Mouse (Mus musculus) midbrain, embryonic 13.5 days (tissue): Measurements from ENCODE around the gene Afmid. TPM values are rescaled to one million over a fixed set of nuclear protein-coding genes. Genes with fewer than 3 reads are reported as not detected.
"Not testable (repeated sequence)": the region's sequence is repeated elsewhere in the genome, so short reads cannot be mapped to it uniquely, and the experiment has no call there.

Experiments
- ATAC-seq: fragments of 200-750 bp; cut with Nextera tagmentation; 2 replicates; pipeline ENCODE4 v1.8.0; 2017; ENCODE audit warnings: mild to moderate bottlenecking, moderate TSS enrichment, moderate library complexity
- H3K27ac ChIP-seq: fragments of 300-500 bp; sonication (generic); 2 replicates; pipeline ENCODE4 v1.5.1; 2015; ENCODE audit warnings: inconsistent platforms, mild to moderate bottlenecking, moderate library complexity
- H3K27me3 ChIP-seq: fragments of 300-500 bp; sonication (generic); 2 replicates; pipeline ENCODE4 v1.6.1; 2015; ENCODE audit warnings: mild to moderate bottlenecking, inconsistent platforms
- H3K36me3 ChIP-seq: fragments of 300-500 bp; sonication (generic); 2 replicates; pipeline ENCODE4 v1.6.1; 2015; ENCODE audit warnings: mild to moderate bottlenecking, inconsistent platforms
- H3K4me1 ChIP-seq: fragments of 300-500 bp; sonication (generic); replicated peaks from 2 replicates; pipeline ENCODE4 v1.6.1; 2015; ENCODE audit warnings: inconsistent platforms
- H3K4me2 ChIP-seq: fragments of 300-500 bp; sonication (generic); replicated peaks from 2 replicates; pipeline ENCODE4 v1.6.1; 2015; ENCODE audit warnings: moderate library complexity, mild to moderate bottlenecking, inconsistent platforms
- H3K4me3 ChIP-seq: fragments of 300-500 bp; sonication (generic); replicated peaks from 2 replicates; pipeline ENCODE4 v1.5.1; 2015; ENCODE audit warnings: mild to moderate bottlenecking, inconsistent platforms
- H3K9ac ChIP-seq: fragments of 300-500 bp; sonication (generic); replicated peaks from 2 replicates; pipeline ENCODE4 v1.6.1; 2015; ENCODE audit warnings: mild to moderate bottlenecking, inconsistent platforms
- H3K9me3 ChIP-seq: fragments of 300-500 bp; sonication (generic); 2 replicates; pipeline ENCODE4 v1.6.1; 2016; ENCODE audit warnings: mild to moderate bottlenecking, inconsistent platforms
- WGBS: fragments of 180-500 bp; shearing (Covaris S2); methylation state at CpG from one replicate; pipeline ENCODE4 v1.1.7; 2015; 5-methylcytosine and 5-hydroxymethylcytosine counted together
- polyA plus RNA-seq: library from polyadenylated mRNA; unstranded; fragments of >200 nt; fragmentation: Nextera tagmentation; extraction: Ambion mirVana; gene quantifications from 2 replicates; pipeline ENCODE4 v1.2.1, GENCODE M21; 2015

Afmid gene
- polyA plus RNA-seq, 1 experiment from 2014 or later = 4.1 TPM

DNA sequence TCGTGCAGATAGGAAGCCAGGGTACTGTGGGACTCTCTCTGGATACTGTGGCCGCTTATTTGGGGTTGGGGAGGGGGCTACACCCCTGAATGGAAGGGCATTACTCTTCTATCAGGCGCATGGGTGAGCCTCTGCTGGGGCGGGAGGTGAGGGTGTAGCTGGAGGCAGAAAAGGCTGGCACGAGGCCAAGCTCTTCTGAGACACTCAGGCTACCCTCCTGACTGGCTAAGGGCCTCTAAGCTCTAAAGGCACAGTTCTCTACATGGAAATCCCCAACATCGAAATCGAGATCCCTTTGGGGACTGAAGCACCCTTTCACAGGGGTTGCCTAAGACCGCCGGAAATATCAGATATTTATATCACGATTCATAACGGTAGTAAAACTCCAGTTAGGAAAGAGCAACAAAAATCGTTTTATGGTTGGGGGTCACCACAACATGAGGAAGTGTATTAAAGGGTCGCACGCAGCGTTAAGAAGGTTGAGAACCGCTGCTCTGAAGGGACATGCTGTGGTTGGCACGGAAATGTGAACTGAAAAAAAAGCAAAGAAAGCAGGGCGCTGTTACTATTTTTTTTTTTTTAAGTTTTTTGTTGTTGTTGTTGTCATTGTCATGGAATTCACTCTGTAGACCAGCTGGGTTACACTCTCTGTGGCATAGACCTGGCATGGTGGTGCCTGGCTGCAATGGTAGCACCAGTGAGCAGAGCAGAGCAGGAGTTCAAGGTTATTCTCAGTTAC lies 2.6 kb downstream of the Afmid start:
- no peak overlapping the region for H3K4me3 ChIP-seq
- 83% methylated on average over 18 of the region's 18 CpGs for WGBS
- H3K27ac ChIP-seq = peak overlapping the region; percentile 39; the same call in 1 of the 2 replicates
- H3K9ac ChIP-seq = 0 out of 2 replicates have a peak overlapping the region, but pooled peaks have one; percentile 16
- peaks cover 62% of the 10 kb centered on the region for H3K4me1 ChIP-seq
- ATAC-seq = no peak
- H3K4me2 ChIP-seq = no peak overlapping the region
- no peaks in the 10 kb centered on the region for H3K27me3 ChIP-seq
- no peaks in the 10 kb centered on the region for H3K9me3 ChIP-seq
- H3K36me3 ChIP-seq = no peaks in the 10 kb centered on the region

DNA sequence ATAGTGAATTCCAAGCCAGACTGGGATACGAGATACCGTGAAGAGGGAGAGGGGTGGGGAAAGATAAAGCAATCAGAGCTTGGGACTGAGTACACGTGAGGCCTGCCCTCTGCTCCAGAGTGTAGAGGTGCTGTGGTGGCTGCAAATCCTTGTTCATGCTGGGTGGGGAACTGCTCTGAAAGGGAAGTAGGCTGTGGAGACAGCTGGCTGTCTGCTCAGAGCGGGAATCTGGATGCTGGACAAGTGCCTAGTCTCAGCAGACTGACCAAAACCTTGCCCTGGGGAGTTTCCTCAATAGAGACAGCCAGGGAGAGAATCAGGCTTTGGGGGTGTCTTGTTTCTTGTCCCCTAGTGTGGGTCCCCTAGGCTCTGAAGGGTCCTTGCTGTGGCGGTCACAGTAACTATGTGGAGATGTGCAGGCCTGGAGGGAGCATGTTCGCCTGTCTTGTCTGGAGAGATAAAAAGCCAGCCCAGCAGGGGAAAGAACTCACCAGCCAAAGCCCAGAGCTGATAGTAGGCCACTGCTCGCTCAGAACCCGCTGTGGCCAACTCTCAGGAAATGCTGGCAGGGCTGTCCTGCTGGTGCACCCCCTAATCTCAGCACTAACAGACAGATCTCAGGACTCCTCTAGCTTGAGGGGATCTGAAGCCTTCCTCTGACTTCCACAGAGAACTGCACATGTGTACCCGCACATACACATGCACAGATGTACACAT lies 3.3 kb downstream of the Afmid start:
- Histone ChIP-seq H3K36me3 (no peaks in the 10 kb centered on the region), H3K27me3 (no peaks in the 10 kb centered on the region), H3K4me2 (no peak overlapping the region), H3K4me3 (no peak overlapping the region), H3K9me3 (no peaks in the 10 kb centered on the region), H3K4me1 (peaks cover 60% of the 10 kb centered on the region), H3K9ac (no peak overlapping the region), H3K27ac (peak overlapping the region; percentile 39; the same call in 1 of the 2 replicates)
- 50% methylated on average over 9 of the region's 9 CpGs for WGBS
- ATAC-seq = no peak

GRCm38 (mm10) chr11:117829671-117830215 lies 4.0 kb downstream of the Afmid start:
- no peak overlapping the region for H3K4me3 ChIP-seq
- H3K4me1 ChIP-seq = peaks cover 54% of the 10 kb centered on the region
- WGBS = 93% methylated on average over 2 of the region's 2 CpGs
- H3K27me3 ChIP-seq = no peaks in the 10 kb centered on the region
- no peak overlapping the region for H3K9ac ChIP-seq
- no peak for ATAC-seq
- H3K9me3 ChIP-seq = no peaks in the 10 kb centered on the region
- H3K36me3 ChIP-seq = no peaks in the 10 kb centered on the region
- H3K4me2 ChIP-seq = no peak overlapping the region
- H3K27ac ChIP-seq = no peak overlapping the region

GRCm38 (mm10) chr11:117830401-117830800 lies 4.7 kb downstream of the Afmid start:
- Histone ChIP-seq H3K27me3 (no peaks in the 10 kb centered on the region), H3K27ac (no peak overlapping the region), H3K36me3 (no peaks in the 10 kb centered on the region), H3K4me3 (no peak overlapping the region), H3K4me2 (no peak overlapping the region), H3K9me3 (no peaks in the 10 kb centered on the region), H3K4me1 (peaks cover 47% of the 10 kb centered on the region), H3K9ac (no peak overlapping the region)
- ATAC-seq = no peak
- 84% methylated on average over 9 of the region's 9 CpGs for WGBS

DNA sequence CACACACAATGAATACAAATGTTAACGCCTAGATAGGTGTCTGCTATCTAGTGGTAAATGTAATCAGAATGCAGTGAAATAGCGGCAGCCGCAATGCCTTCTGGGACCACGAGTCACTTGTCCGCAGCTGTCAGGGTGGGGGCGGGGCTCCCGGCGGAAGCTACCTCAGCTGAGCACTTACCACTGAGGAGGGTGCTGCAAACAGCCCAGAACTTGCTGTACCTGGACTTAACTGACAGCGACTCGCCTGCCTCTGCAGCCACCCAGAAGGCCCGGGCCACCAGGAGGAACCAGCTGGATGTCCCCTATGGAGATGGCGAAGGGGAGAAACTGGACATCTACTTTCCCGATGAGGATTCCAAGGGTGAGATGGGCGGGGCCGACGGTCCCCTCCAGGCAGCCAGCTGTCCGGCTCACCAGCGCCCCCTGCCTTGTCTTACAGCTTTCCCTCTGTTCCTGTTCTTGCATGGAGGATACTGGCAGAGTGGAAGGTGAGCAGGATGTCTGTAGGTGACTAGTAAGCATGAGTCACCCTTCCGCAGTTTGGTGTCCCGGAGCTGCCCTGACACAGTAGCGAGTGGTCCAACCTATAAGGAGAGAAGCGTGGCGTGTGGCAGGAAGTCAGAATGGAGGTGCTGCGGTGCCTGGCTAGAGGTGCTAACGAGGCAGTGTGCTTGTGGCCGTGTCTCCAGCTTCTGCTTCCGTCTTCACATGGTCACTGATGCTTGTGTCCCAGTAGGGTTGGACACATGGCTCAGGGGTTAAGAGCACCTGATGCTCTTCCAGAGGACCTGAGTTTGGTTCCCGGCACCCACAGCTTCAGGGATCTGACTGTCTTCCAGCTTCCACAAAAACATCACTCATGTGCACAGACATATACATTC lies 6.6 kb downstream of the Afmid start:
- peak overlapping the region; percentile 36 for H3K4me3 ChIP-seq
- WGBS = 18% methylated on average over 28 of the region's 28 CpGs
- no peaks in the 10 kb centered on the region for H3K27me3 ChIP-seq
- H3K27ac ChIP-seq = no peak overlapping the region; the same call in 1 of the 2 replicates
- no peaks in the 10 kb centered on the region for H3K9me3 ChIP-seq
- 0 out of 2 replicates have a peak overlapping the region, but pooled peaks have one; percentile 29 for H3K9ac ChIP-seq
- H3K36me3 ChIP-seq = no peaks in the 10 kb centered on the region
- peak; percentile 84 for ATAC-seq
- peak overlapping the region; percentile 56 for H3K4me2 ChIP-seq
- H3K4me1 ChIP-seq = peaks cover 32% of the 10 kb centered on the region

- not testable (repeated sequence) for H3K4me3 ChIP-seq
Measured at GRCm38 (mm10) chr11:117833509-117833908, 7.8 kb downstream of the Afmid start.

DNA sequence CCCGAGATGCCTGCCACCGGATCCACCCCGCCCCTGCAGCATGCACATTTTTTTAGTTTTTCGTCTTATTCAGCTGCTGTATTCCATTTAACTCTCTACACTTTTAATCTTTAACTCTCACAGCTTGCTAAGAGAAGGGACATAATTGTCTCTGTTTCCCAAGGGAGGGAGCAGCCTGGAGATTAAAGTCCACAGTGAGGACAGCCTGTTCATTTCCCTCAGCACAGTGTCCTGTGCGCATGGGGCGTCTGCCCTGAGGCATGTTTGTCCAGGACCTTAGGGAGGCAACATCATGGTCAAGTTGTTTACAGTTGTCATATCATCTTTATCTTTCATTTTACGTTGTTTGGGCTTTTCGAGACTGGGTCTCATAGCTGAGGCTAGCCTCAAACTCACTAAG lies 8.4 kb downstream of the Afmid start:
- H3K4me2 ChIP-seq = no peak overlapping the region
- no peaks in the 10 kb centered on the region for H3K27me3 ChIP-seq
- ATAC-seq = no peak
- no peak overlapping the region for H3K9ac ChIP-seq
- H3K9me3 ChIP-seq = no peaks in the 10 kb centered on the region
- H3K27ac ChIP-seq = no peak overlapping the region
- H3K4me1 ChIP-seq = peaks cover 15% of the 10 kb centered on the region
- no peaks in the 10 kb centered on the region for H3K36me3 ChIP-seq
- WGBS = 94% methylated on average over 8 of the region's 8 CpGs
- no peak overlapping the region for H3K4me3 ChIP-seq

More at GRCm38 (mm10) chr11:117833509-117833908, 7.8 kb downstream of the Afmid start:
- H3K27me3 ChIP-seq, ATAC-seq, H3K9ac ChIP-seq, H3K4me2 ChIP-seq, H3K9me3 ChIP-seq, H3K27ac ChIP-seq, H3K36me3 ChIP-seq: not testable (repeated sequence)
- WGBS = 89% methylated on average over 5 of the region's 6 CpGs
- H3K4me1 ChIP-seq = peaks cover 21% of the 10 kb centered on the region

DNA sequence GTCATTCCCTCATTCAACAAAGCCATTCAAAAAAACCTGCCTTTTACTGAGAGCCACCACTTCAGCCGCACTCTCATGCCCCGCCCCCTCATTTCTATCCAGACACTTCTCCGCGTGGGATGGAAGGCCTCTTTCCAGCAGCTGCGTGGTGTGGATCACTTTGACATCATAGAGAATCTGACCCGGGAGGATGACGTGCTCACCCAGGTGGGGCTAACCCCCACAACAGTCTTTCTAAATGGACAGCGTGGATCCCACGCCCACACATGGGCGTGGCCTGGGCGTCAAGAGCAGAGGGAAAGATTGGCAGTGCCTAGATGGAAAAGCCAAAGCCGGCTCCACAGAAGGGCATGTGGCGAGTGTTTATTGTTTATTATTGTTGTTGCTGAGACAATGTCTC lies 10.6 kb downstream of the Afmid start:
- Histone ChIP-seq H3K27ac (no peak overlapping the region), H3K9me3 (no peaks in the 10 kb centered on the region), H3K4me3 (0 out of 2 replicates have a peak overlapping the region, but pooled peaks have one; percentile 12), H3K4me2 (peak overlapping the region; percentile 38), H3K36me3 (no peaks in the 10 kb centered on the region), H3K4me1 (peaks cover 13% of the 10 kb centered on the region), H3K9ac (no peak overlapping the region), H3K27me3 (no peaks in the 10 kb centered on the region)
- ATAC-seq = no peak
- 26% methylated on average over 13 of the region's 13 CpGs for WGBS

DNA sequence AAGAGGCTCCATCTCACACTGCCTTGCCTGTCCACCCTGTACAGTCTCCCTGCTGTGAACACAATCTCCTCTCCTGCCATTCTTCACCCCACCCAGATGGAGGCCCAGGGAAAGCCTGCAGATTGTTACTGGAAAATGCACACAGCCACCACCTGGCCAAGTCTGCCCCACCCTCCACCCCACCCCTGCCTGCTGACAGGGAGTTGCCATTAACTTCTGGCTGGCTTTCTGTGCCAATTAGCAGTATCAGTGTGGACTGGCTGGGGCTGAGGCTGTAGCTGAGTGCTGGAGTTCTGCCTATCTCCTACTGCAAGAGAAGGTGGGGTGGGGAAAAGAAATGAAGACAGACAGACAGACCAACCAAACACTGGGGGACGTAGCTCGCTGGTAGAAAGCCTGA lies 12.8 kb downstream of the Afmid start:
- Histone ChIP-seq H3K9ac (no peak overlapping the region), H3K36me3 (no peaks in the 10 kb centered on the region), H3K4me2 (no peak overlapping the region), H3K27me3 (no peaks in the 10 kb centered on the region), H3K9me3 (no peaks in the 10 kb centered on the region), H3K4me3 (no peak overlapping the region), H3K4me1 (0 out of 2 replicates have a peak, but pooled peaks cover 2% of the 10 kb centered on the region), H3K27ac (no peak overlapping the region)
- no peak for ATAC-seq
- 85% methylated on average over 2 of the region's 2 CpGs for WGBS

GRCm38 (mm10) chr11:117839021-117839420 lies 13.3 kb downstream of the Afmid start:
- no peak overlapping the region for H3K27ac ChIP-seq
- H3K4me1 ChIP-seq = 0 out of 2 replicates have a peak, but pooled peaks cover 2% of the 10 kb centered on the region
- H3K9ac ChIP-seq = no peak overlapping the region
- H3K36me3 ChIP-seq = no peaks in the 10 kb centered on the region
- H3K27me3 ChIP-seq = no peaks in the 10 kb centered on the region
- 88% methylated on average over 1 of the region's 1 CpGs for WGBS
- H3K4me2 ChIP-seq = no peak overlapping the region
- H3K9me3 ChIP-seq = no peaks in the 10 kb centered on the region
- ATAC-seq = no peak
- no peak overlapping the region for H3K4me3 ChIP-seq

DNA sequence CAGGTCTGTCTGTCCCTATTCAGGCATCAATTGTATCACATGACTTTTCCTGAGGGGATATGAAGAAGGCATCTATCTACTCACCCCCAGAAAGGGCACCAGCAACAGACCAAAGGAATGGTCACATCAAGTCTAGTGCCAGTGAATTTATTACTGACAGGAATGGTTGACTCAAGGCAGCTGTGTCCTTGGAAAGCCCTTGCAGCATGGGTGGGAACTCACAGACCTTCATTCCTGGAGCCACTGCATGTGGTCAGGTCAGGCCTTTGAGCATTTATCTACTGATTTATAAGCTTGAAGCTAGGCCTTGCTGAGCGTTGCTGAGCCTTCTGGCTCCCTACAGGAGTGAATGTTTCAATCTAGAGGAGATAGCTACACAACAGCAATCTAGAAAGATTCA lies 15.2 kb downstream of the Afmid start:
- 55% methylated on average over 1 of the region's 1 CpGs for WGBS
- no peak overlapping the region for H3K9ac ChIP-seq
- H3K36me3 ChIP-seq = no peaks in the 10 kb centered on the region
- H3K9me3 ChIP-seq = no peaks in the 10 kb centered on the region
- no peak overlapping the region for H3K27ac ChIP-seq
- ATAC-seq = no peak
- 0 out of 2 replicates have a peak, but pooled peaks cover 2% of the 10 kb centered on the region for H3K4me1 ChIP-seq
- no peak overlapping the region for H3K4me3 ChIP-seq
- no peaks in the 10 kb centered on the region for H3K27me3 ChIP-seq
- H3K4me2 ChIP-seq = no peak overlapping the region
